Mouse (Mus musculus): ENCODE results near the gene Dnajc4. TPM values are rescaled to one million over a fixed set of nuclear protein-coding genes. Genes with fewer than 3 reads are reported as not detected.

Dnajc4 gene
- polyA plus RNA-seq, 1 experiment from 2014 or later = 39.1 TPM

DNA sequence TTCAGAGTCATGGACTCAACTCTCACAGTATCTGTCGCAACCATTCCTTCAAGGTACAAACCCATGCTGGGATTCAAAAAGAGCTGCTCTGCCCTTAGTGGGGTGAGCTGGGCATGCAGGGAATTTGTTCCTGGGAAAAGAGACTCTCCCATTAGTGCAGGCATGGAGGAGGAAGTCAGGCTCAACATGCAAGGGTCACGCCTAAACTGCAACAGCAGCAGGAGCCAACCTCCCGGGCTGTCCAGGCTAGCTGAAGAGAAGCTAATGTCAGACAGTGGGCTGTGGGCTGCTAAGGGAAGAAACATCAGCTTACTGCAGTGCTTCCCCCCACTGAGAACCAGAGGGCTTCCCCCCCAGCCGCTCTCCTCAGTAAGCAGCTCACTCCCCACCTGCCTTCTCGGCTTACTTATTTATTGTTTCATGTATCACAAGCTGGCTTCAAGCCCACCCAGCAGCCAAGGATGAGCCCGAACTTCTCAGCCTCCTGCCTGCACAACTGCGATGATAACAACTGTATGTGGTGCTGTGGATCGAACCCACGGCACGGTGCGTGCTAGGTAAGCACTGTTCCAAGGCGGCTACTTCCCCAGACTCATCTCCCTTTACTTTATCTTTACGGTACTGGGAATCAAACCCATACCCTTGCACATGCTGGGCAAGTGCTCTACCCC lies 20.0 kb downstream of the Dnajc4 start:
- Histone ChIP-seq H3K9ac (no peak overlapping the region), H3K4me1 (replicated peaks) (peaks cover 55% of the 10 kb centered on the region), H3K36me3 (peaks cover 8% of the 10 kb centered on the region), H3K4me2 (no peak overlapping the region), H3K4me3 (no peak overlapping the region), H3K27me3 (no peaks in the 10 kb centered on the region), H3K27ac (no peak overlapping the region), H3K9me3 (replicated peaks) (no peaks in the 10 kb centered on the region)
- ATAC-seq (replicated peaks; ENCODE audit: insufficient number of reproducible peaks, insufficient read depth, low FRiP score, low read depth) = no peak
- 75% methylated on average over 13 of the region's 13 CpGs for WGBS

DNA sequence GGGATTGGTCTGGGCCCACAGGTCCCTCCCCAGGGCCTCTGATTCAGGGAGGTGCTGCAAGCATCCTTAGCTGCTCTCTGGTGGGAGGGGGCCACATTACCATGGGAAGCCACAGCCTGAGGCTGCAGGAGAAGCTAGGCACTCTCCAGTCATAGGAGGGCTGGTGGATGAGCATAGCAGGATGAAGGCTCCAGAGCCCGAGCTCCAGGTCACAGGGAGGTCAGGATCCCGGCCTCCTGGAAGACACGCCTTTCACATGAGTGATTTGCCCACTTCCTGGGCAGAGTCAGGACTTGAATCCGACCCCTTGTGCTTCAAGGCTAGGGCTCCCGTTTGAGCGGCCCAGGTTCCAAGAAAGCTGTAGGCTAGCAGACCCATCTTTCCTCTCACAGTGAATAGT lies 20.7 kb downstream of the Dnajc4 start:
- peak overlapping the region; percentile 28; the same call in 1 of the 2 replicates for H3K27ac ChIP-seq
- H3K4me2 ChIP-seq = no peak overlapping the region
- no peak for ATAC-seq (replicated peaks; ENCODE audit: insufficient number of reproducible peaks, insufficient read depth, low FRiP score, low read depth)
- peaks cover 3% of the 10 kb centered on the region; the same call in 1 of the 2 replicates for H3K36me3 ChIP-seq
- H3K4me1 ChIP-seq (replicated peaks) = peaks cover 49% of the 10 kb centered on the region
- H3K9ac ChIP-seq = no peak overlapping the region
- no peak overlapping the region for H3K4me3 ChIP-seq
- H3K9me3 ChIP-seq (replicated peaks) = no peaks in the 10 kb centered on the region
- H3K27me3 ChIP-seq = no peaks in the 10 kb centered on the region
- 37% methylated on average over 6 of the region's 6 CpGs for WGBS

DNA sequence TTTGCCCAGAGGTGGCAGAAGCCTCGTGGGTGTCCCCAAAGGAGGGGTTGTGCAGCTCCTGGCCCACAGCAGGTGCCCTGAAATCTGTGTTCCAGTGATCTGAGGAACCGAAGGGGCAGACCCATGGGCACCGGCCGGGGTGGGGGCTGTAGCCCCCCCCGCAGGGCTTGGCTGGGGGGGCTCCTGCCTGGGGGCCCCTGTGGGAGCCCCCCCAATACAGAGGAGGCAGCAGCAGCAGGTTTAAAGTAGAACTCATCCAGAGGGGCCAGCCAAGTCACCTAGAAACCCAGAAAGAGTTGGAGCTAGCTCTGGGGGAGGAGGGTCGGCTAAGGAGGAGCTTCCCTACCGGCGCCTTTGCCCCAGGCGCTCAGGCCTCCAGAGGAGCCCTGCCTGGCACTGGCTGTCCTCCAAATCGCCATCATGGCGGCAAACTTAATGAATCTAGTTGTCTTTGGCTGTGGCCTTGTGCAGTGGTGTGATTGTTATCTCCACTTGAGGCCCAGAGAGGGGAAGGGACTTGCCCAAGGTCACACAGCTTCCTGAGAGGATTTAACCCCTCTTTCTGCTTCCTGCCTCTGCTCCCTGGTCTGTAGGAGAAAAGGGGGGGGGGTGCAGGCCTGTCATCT lies 21.8 kb downstream of the Dnajc4 start:
- peak overlapping the region; percentile 75 for H3K9ac ChIP-seq
- no peaks in the 10 kb centered on the region; the same call in 1 of the 2 replicates for H3K36me3 ChIP-seq
- H3K27me3 ChIP-seq = no peaks in the 10 kb centered on the region
- no peaks in the 10 kb centered on the region for H3K9me3 ChIP-seq (replicated peaks)
- no peak for ATAC-seq (replicated peaks; ENCODE audit: insufficient number of reproducible peaks, insufficient read depth, low FRiP score, low read depth)
- peaks cover 38% of the 10 kb centered on the region for H3K4me1 ChIP-seq (replicated peaks)
- H3K27ac ChIP-seq = peak overlapping the region; percentile 28
- H3K4me2 ChIP-seq = peak overlapping the region; percentile 79
- peak overlapping the region; percentile 62 for H3K4me3 ChIP-seq
- WGBS = 23% methylated on average over 11 of the region's 11 CpGs

- Histone ChIP-seq H3K4me1 (replicated peaks) (peaks cover 38% of the 10 kb centered on the region), H3K4me3 (peak overlapping the region; percentile 62), H3K27ac (peak overlapping the region; percentile 52; the same call in 1 of the 2 replicates), H3K9ac (peak overlapping the region; percentile 75), H3K36me3 (peaks cover 3% of the 10 kb centered on the region; the same call in 1 of the 2 replicates), H3K9me3 (replicated peaks) (no peaks in the 10 kb centered on the region), H3K27me3 (no peaks in the 10 kb centered on the region), H3K4me2 (peak overlapping the region; percentile 79)
- peak; percentile 76 for ATAC-seq (replicated peaks; ENCODE audit: insufficient number of reproducible peaks, insufficient read depth, low FRiP score, low read depth)
- 2% methylated on average over 54 of the region's 55 CpGs for WGBS
Measured at GRCm38 (mm10) chr19:6969665-6970381, 22.5 kb downstream of the Dnajc4 start.

DNA sequence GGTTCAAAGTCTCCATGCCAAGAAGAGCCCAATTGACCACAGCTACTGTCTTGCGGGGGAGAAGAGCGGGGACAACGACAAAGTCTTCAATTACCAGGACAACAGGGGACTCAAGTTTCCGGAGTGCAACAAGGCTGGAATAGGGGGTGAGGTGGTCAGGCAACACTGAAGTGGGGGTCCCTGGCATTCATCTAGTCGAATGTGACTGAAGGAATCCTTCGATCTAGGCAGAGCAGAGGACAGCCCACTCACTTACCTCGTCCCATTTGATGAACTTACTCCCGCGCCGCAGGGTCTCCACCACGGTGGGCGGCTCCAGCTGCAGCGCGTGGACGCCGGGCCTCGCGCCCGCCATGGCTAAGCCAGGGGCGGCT lies 23.1 kb downstream of the Dnajc4 start:
- Histone ChIP-seq H3K9ac (peak overlapping the region; percentile 75), H3K4me1 (replicated peaks) (peaks cover 38% of the 10 kb centered on the region), H3K4me2 (peak overlapping the region; percentile 79), H3K36me3 (peaks cover 8% of the 10 kb centered on the region; the same call in 1 of the 2 replicates), H3K4me3 (peak overlapping the region; percentile 62), H3K27me3 (no peaks in the 10 kb centered on the region), H3K27ac (peak overlapping the region; percentile 52; the same call in 1 of the 2 replicates), H3K9me3 (replicated peaks) (no peaks in the 10 kb centered on the region)
- no peak for ATAC-seq (replicated peaks; ENCODE audit: insufficient number of reproducible peaks, insufficient read depth, low FRiP score, low read depth)
- under 1% methylated on average over 20 of the region's 20 CpGs for WGBS

DNA sequence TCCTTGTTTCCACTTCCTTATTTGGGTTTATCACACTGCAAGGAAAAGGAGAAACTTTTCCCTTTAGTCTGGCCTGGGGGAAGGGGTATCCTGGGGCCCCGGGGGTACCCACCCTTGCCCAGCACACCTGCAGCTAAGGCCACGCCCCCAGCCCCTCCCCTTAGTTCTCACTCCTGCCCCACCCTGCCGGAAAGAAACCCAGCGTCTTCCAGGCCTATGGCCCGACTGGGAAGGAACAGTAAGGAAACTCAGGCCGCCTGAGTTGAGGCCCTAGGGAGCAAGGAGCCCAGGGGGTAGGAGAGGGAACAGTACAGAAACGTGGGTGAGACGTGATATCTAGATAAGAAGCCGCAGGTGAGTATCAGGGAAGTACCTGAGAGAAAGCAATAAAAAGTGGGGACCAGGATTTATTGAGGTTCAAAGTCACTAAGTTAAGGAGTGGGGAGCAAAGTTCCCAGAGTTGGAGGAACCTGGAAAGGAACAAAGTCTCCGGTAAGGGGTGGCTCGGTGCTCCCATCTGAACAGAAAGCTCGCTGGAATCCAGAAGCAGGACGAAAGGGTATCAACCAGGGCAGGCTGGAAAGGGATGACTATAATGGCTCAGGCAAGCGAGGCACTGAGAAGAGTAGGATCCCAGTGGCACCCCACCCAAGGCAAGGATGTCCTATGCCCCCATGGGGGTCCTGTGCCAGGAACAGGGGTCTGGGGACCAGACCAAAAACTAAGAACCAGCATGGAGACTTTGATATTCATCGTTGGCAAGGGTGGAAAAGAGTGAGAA lies 23.7 kb downstream of the Dnajc4 start:
- H3K27me3 ChIP-seq = no peaks in the 10 kb centered on the region
- WGBS = 16% methylated on average over 15 of the region's 15 CpGs
- no peak overlapping the region for H3K27ac ChIP-seq
- H3K4me2 ChIP-seq = peak overlapping the region; percentile 79
- H3K9me3 ChIP-seq (replicated peaks) = no peaks in the 10 kb centered on the region
- H3K36me3 ChIP-seq = peaks cover 10% of the 10 kb centered on the region; the same call in 1 of the 2 replicates
- H3K4me3 ChIP-seq = peak overlapping the region; percentile 62
- peak overlapping the region; percentile 75 for H3K9ac ChIP-seq
- peaks cover 33% of the 10 kb centered on the region for H3K4me1 ChIP-seq (replicated peaks)
- ATAC-seq (replicated peaks; ENCODE audit: insufficient number of reproducible peaks, insufficient read depth, low FRiP score, low read depth) = no peak

DNA sequence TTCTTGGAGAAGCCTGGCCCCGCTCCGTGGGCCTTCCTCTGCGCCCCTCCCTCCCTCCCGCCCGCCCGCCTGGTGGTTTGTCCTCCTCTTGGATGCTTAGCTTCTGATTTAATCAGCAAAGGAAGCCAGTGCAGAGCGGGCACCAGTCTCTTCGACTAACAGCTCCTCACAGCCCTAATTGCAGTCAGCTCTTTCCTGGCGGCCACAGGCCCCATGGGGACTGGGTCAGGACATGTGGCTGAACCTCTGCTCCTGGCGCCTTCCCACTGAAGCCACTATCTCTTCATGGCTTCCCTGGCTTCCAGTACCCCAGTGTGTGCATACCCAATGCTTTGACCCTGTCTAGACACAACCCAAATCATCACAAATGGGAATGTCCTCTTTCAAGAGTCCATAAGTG lies 35.9 kb downstream of the Dnajc4 start:
- Histone ChIP-seq H3K4me3 (no peak overlapping the region), H3K9ac (0 out of 2 replicates have a peak overlapping the region, but pooled peaks have one; percentile 14), H3K27me3 (no peaks in the 10 kb centered on the region), H3K27ac (no peak overlapping the region), H3K9me3 (replicated peaks) (no peaks in the 10 kb centered on the region), H3K4me2 (no peak overlapping the region), H3K4me1 (replicated peaks) (peaks cover 43% of the 10 kb centered on the region), H3K36me3 (peaks cover 50% of the 10 kb centered on the region; the same call in 1 of the 2 replicates)
- no peak for ATAC-seq (replicated peaks; ENCODE audit: insufficient number of reproducible peaks, insufficient read depth, low FRiP score, low read depth)
- 82% methylated on average over 10 of the region's 10 CpGs for WGBS

GRCm38 (mm10) chr19:6955424-6955823 lies 36.9 kb downstream of the Dnajc4 start:
- Histone ChIP-seq H3K4me2 (0 out of 2 replicates have a peak overlapping the region, but pooled peaks have one; percentile 5), H3K27me3 (no peaks in the 10 kb centered on the region), H3K4me1 (replicated peaks) (peaks cover 43% of the 10 kb centered on the region), H3K27ac (peak overlapping the region; percentile 45), H3K4me3 (no peak overlapping the region), H3K9ac (0 out of 2 replicates have a peak overlapping the region, but pooled peaks have one; percentile 14), H3K36me3 (peaks cover 49% of the 10 kb centered on the region; the same call in 1 of the 2 replicates), H3K9me3 (replicated peaks) (no peaks in the 10 kb centered on the region)
- WGBS = 40% methylated on average over 7 of the region's 7 CpGs
- no peak; the same call in 1 of the 2 replicates for ATAC-seq (replicated peaks; ENCODE audit: insufficient number of reproducible peaks, insufficient read depth, low FRiP score, low read depth)

DNA sequence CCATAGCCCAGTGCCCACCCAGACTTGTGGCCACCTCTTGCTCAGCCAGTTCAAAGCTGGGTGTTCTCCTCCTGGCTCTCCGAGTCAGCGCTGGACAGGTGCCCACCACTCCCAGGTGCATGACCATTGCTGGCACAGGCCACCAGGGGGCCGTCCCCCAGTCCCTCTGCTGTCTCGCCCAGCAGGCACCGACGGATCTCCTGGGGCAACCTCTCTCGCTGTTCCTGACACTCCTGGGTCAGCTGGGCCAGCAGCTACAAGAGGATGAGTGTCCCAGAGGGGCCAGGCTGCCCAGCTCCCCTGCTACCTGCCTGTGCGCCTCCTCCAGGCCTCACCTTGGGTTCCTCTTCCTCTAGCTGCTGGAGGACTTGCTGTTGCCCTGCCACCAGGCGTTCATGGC lies 38.3 kb downstream of the Dnajc4 start:
- peaks cover 36% of the 10 kb centered on the region; the same call in 1 of the 2 replicates for H3K36me3 ChIP-seq
- H3K9ac ChIP-seq = no peak overlapping the region
- no peak for ATAC-seq (replicated peaks; ENCODE audit: insufficient number of reproducible peaks, insufficient read depth, low FRiP score, low read depth)
- no peak overlapping the region; the same call in 1 of the 2 replicates for H3K27ac ChIP-seq
- no peaks in the 10 kb centered on the region for H3K27me3 ChIP-seq
- 56% methylated on average over 9 of the region's 9 CpGs for WGBS
- no peaks in the 10 kb centered on the region for H3K9me3 ChIP-seq (replicated peaks)
- peaks cover 50% of the 10 kb centered on the region for H3K4me1 ChIP-seq (replicated peaks)
- no peak overlapping the region for H3K4me2 ChIP-seq
- no peak overlapping the region for H3K4me3 ChIP-seq

DNA sequence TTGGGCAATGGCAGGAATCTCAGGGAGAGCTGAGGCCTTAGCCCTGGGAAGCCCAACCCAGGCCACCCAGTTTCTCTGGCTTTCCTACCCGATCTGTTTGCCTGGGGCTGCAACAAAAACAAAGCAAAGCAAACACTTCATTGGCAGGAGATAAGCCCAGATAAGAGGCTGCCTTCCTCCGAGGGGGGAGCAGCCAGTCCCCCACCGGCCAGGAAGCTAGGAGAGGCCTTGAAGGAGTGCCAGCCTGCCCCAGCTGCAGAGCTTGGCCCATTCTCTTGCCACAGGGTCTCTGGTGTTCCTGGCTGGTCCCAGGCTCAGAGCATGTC lies 39.7 kb downstream of the Dnajc4 start:
- Histone ChIP-seq H3K27me3 (no peaks in the 10 kb centered on the region), H3K27ac (peak overlapping the region; percentile 99), H3K36me3 (peaks cover 23% of the 10 kb centered on the region; the same call in 1 of the 2 replicates), H3K4me2 (peak overlapping the region; percentile 83), H3K4me3 (peak overlapping the region; percentile 70), H3K9me3 (replicated peaks) (no peaks in the 10 kb centered on the region), H3K9ac (peak overlapping the region; percentile 83; the same call in 1 of the 2 replicates), H3K4me1 (replicated peaks) (peaks cover 50% of the 10 kb centered on the region)
- no peak for ATAC-seq (replicated peaks; ENCODE audit: insufficient number of reproducible peaks, insufficient read depth, low FRiP score, low read depth)
- WGBS = 4% methylated on average over 3 of the region's 3 CpGs
